8 mouse cellular contexts compared by ENCODE assay signal in genomic region chr9:106891341-106891741, GRCm38 (mm10). TPM values are rescaled to one million over a fixed set of nuclear protein-coding genes. Genes with fewer than 3 reads are reported as not detected.
DNase-seq lines count a peak whose midpoint lies in the region; ATAC-seq and TF ChIP-seq lines count a peak whose summit lies in the region.

No protein-coding gene starts in this region.

- no peak for DNase-seq in layer of hippocampus, adult 2 months (ENCODE audit: low spot score in 2 of 2)
- no peak for DNase-seq in layer of hippocampus, adult 18-20 months (ENCODE audit: low spot score in 2 of 2)
- no peak for DNase-seq in adrenal gland, postnatal 36 days
- no peak for DNase-seq in layer of hippocampus, postnatal 10 days (ENCODE audit: low spot score in 2 of 2)
- no peak for DNase-seq in left cerebral cortex, adult 18-20 months (ENCODE audit: low spot score in 2 of 2)

- peaks cover 30% of the 10 kb centered on the region for H3K4me1 ChIP-seq in bone marrow macrophage, adult 2 months (ENCODE audit: control insufficient read depth, insufficient read depth, low read length)
- H3K4me1 ChIP-seq in hindbrain, embryonic 13.5 days (replicated peaks) = peaks cover 48% of the 10 kb centered on the region
- H3K4me1 ChIP-seq in midbrain, embryonic 15.5 days = peaks cover 33% of the 10 kb centered on the region

- no peak for ATAC-seq in hindbrain, embryonic 13.5 days (ENCODE audit: low FRiP score)
- no peak for ATAC-seq in midbrain, embryonic 15.5 days (replicated peaks)

- WGBS in hindbrain, embryonic 13.5 days = under 1% methylated on average over 17 of the region's 17 CpGs
- WGBS in midbrain, embryonic 15.5 days = under 1% methylated on average over 17 of the region's 17 CpGs

- H3K9me3 ChIP-seq in hindbrain, embryonic 13.5 days = no peaks in the 10 kb centered on the region
- H3K9me3 ChIP-seq in midbrain, embryonic 15.5 days = no peaks in the 10 kb centered on the region

- TF ChIP-seq CTCF in layer of hippocampus, adult 2 months (conservative IDR thresholded peaks at IDR 0.05) = no peak
- no peak for TF ChIP-seq CTCF in bone marrow macrophage, adult 2 months (IDR thresholded peaks at IDR 0.05; ENCODE audit: low read depth, low read length)

- H3K4me2 ChIP-seq in hindbrain, embryonic 13.5 days = peak overlapping the region; percentile 83
- peak overlapping the region; percentile 71 for H3K4me2 ChIP-seq in midbrain, embryonic 15.5 days

- no peak for TF ChIP-seq POLR2A in bone marrow macrophage, adult 2 months (IDR thresholded peaks at IDR 0.05; ENCODE audit: borderline replicate concordance, low read depth, low read length)

- H3K36me3 ChIP-seq in hindbrain, embryonic 13.5 days = peaks cover 44% of the 10 kb centered on the region
- H3K36me3 ChIP-seq in midbrain, embryonic 15.5 days (replicated peaks) = peaks cover 19% of the 10 kb centered on the region; the same call in 1 of the 2 replicates

- H3K27ac ChIP-seq in layer of hippocampus, adult 2 months = peak overlapping the region; percentile 95
- peak overlapping the region; percentile 55 for H3K27ac ChIP-seq in bone marrow macrophage, adult 2 months (ENCODE audit: insufficient read depth, low read depth, low read length)
- peak overlapping the region; percentile 93 for H3K27ac ChIP-seq in hindbrain, embryonic 13.5 days
- H3K27ac ChIP-seq in midbrain, embryonic 15.5 days = peak overlapping the region; percentile 94

- peak overlapping the region; percentile 91 for H3K4me3 ChIP-seq in layer of hippocampus, adult 2 months
- H3K4me3 ChIP-seq in bone marrow macrophage, adult 2 months (ENCODE audit: insufficient read depth, low read length) = peak overlapping the region; percentile 74
- peak overlapping the region; percentile 86 for H3K4me3 ChIP-seq in hindbrain, embryonic 13.5 days
- peak overlapping the region; percentile 88 for H3K4me3 ChIP-seq in midbrain, embryonic 15.5 days

- no peaks in the 10 kb centered on the region for H3K27me3 ChIP-seq in hindbrain, embryonic 13.5 days
- no peaks in the 10 kb centered on the region for H3K27me3 ChIP-seq in midbrain, embryonic 15.5 days (replicated peaks)

- peak overlapping the region; percentile 96 for H3K9ac ChIP-seq in hindbrain, embryonic 13.5 days
- H3K9ac ChIP-seq in midbrain, embryonic 15.5 days = peak overlapping the region; percentile 93

RNA-seq across cellular contexts. Expression of gene Manf, which starts 0.4 kb away (rescaled TPM):
- total RNA-seq in layer of hippocampus, adult 2 months (2021) = 100 to 1,000 TPM; 121 to 126 TPM
- 100 to 1,000 TPM; 158 to 159 TPM for total RNA-seq in layer of hippocampus, adult 18-20 months (2021)
- 92.2 and 103 TPM in 2 replicates for polyA plus RNA-seq in bone marrow macrophage, adult 2 months (2012; ENCODE audit: insufficient read depth, insufficient read length, missing spikeins)
- 174 and 190 TPM in 2 replicates for polyA plus RNA-seq in hindbrain, embryonic 13.5 days (2015; fragmentation: Nextera tagmentation; extraction: Ambion mirVana)
- 168 TPM in 2 replicates for polyA plus RNA-seq in midbrain, embryonic 15.5 days (2015; fragmentation: Nextera tagmentation; extraction: Ambion mirVana)
- total RNA-seq in adrenal gland, postnatal 36 days (2021) = 100 to 1,000 TPM; 314 to 358 TPM
- 100 to 1,000 TPM; 101 to 116 TPM for total RNA-seq in layer of hippocampus, postnatal 10 days (2021)
- 100 to 1,000 TPM; 130 to 147 TPM for total RNA-seq in left cerebral cortex, adult 18-20 months (2021)

RNA-seq across cellular contexts. Expression of gene Rbm15b, which starts 4.1 kb away (rescaled TPM):
- total RNA-seq in layer of hippocampus, adult 2 months (2021) = 10 to 100 TPM; 45.8 to 55.1 TPM
- total RNA-seq in layer of hippocampus, adult 18-20 months (2021) = 10 to 100 TPM; 57.4 to 61.2 TPM
- 12.6 and 15.3 TPM in 2 replicates for polyA plus RNA-seq in bone marrow macrophage, adult 2 months (2012; ENCODE audit: insufficient read depth, insufficient read length, missing spikeins)
- polyA plus RNA-seq in hindbrain, embryonic 13.5 days (2015; fragmentation: Nextera tagmentation; extraction: Ambion mirVana) = 14.2 and 16.5 TPM in 2 replicates
- 17.1 and 21.8 TPM in 2 replicates for polyA plus RNA-seq in midbrain, embryonic 15.5 days (2015; fragmentation: Nextera tagmentation; extraction: Ambion mirVana)
- total RNA-seq in adrenal gland, postnatal 36 days (2021) = 10 to 100 TPM; 22.6 to 28.9 TPM
- 10 to 100 TPM; 58.3 to 61.2 TPM for total RNA-seq in layer of hippocampus, postnatal 10 days (2021)
- 10 to 100 TPM; 56.2 to 60.2 TPM for total RNA-seq in left cerebral cortex, adult 18-20 months (2021)
